Mouse (Mus musculus) cerebellum, postnatal 25 days (tissue): Measurements from ENCODE around the gene Ptpra.
A peak's percentile ranks its signal among the peaks of the same experiment; 100 is the strongest.

Source experiments
- DNase-seq, 2 experiments: peaks; one replicate each; pipeline ENCODE4 v3.0.0; 2021; ENCODE audit warnings: mixed read lengths in 2 of 2

Ptpra gene

GRCm38 (mm10) chr2:130563212-130564055, 113.4 kb downstream of the Ptpra start, which contains the start of gene Mrps26:
Gene Mrps26 (plus strand): TSS chr2:130563742.
- DNase-seq = peak; percentile 93 to 96

DNA sequence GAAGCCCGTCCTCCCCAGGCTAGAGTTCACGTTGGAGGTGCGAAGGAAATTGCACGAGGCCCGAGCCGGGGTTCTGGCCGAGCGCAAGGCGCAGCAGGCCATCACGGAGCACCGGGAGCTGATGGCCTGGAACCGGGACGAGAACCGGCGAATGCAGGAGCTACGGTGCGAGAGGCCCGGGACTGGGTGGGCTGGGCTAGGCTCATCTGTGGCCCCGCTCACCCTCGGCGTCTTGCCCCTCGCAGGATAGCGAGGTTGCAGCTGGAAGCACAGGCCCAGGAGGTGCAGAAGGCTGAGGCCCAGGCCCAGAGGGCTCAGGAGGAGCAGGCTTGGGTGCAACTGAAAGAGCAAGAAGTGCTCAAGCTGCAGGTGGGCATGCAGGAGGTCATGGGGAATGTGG, 114.0 kb downstream of the Ptpra start:
- DNase-seq = no peak

GRCm38 (mm10) chr2:130564983-130565382, 114.9 kb downstream of the Ptpra start:
- no peak for DNase-seq

DNA sequence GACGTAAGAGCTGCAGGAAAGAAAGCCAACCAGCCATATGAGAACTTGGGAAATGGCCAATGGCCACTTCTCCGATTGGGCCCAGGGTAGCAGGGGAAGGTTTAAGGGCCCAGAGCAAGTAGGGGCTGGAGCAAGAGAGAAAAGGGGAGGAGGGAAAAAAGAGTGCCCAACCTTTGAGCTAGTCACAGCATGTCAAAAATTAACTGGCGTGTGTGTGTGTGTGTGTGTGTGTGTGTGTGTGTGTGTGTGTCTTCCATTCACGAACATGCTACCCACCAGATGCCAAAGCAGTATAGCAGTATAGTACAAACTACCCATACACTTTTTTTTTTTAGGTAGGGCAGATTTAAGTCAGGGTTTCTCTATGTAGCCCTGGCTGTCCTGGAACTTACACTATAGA, 118.8 kb downstream of the Ptpra start:
- DNase-seq = no peak

DNA sequence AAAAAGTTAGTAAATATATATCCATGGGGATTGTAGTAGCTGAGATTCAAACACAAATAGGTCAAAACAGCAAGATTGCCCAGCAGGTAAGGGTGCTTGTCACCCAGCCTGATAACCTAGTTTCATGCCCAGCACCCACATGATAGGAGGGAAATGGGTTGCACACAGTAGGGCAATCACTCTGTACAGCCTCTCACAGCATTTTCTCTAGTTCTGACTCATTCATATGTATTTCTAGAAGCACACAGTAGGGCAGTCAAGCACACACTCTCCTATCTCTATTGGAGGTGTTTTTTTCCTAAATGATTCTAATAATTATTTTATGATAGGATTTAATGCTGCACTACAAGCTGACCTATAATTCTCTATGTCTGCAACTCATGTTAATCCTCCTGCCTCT, 119.8 kb downstream of the Ptpra start:
- no peak for DNase-seq

DNA sequence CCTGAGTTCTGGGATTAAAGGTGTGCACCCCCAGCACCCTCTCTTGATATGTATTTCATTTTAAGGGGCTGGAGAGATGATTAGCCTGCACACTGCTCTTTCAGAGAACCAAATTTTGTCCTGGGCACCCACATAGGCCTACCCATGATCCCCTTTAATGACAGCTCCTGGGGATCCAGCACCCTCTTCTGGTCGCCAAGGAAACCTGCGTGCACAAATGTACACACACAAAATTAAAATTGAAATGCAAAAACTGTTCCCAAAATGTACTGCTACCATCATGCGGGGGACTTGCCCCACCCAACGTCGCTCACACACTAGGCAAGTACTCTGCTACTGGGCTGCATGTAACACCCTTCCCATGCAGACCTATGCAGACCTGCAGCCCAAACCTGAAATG, 124.9 kb downstream of the Ptpra start:
- no peak for DNase-seq

- DNase-seq = no peak
Observed at GRCm38 (mm10) chr2:130575873-130576272, 125.8 kb downstream of the Ptpra start, which contains the start of gene Oxt. Gene Oxt (plus strand): TSS chr2:130576173.

GRCm38 (mm10) chr2:130576564-130576963, 126.5 kb downstream of the Ptpra start:
- DNase-seq = peak; percentile 60 to 67

GRCm38 (mm10) chr2:130577021-130577420, 126.9 kb downstream of the Ptpra start:
- DNase-seq = no peak

DNA sequence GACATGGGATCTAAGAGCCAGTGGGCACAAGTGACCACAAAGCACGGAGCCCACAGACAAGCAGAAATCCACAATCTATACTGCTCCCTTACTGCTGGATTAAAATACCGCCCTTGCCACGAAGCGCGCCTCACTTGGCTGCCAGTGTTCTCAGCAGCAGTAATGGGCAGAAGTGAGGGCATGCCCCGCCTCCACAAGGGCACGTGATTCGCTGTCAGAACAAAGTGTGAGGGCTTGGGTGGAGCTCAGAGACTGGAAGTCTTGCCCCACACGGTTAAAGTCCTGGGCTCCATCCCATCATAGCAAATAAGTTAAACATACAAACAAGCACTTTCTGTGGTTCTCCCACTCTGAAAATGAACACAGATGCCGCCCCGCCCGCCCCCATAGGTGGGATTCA, 127.6 kb downstream of the Ptpra start:
- peak in 1 of 2 experiments; percentile 46 for DNase-seq

GRCm38 (mm10) chr2:130578148-130578547, 128.1 kb downstream of the Ptpra start:
- peak; percentile 75 to 85 for DNase-seq

- DNase-seq = no peak
Observed at GRCm38 (mm10) chr2:130579791-130580190, 129.7 kb downstream of the Ptpra start.

DNA sequence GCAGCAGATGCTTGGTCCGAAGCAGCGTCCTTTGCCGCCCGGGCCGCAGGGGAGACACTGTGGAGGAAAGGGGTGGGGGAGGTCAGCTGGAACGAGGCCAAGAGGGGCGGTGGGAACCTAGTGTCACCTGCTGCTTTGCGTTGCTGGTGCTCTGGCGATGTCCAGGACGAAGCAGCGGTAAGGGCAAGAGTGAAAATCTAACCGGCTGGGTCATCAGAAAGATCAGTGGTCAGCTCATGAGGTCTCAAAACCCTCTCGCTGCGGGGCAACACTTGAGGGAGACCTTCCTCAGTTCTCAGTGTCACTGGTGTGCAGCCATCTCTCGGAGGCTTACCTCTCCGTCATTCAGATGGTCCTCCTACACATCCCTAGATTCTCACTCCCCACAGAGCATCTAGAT, 131.1 kb downstream of the Ptpra start:
- DNase-seq = no peak

GRCm38 (mm10) chr2:130582552-130582951, 132.5 kb downstream of the Ptpra start, which contains the start of gene Avp:
Gene Avp (minus strand): TSS chr2:130582554.
- no peak for DNase-seq

DNA sequence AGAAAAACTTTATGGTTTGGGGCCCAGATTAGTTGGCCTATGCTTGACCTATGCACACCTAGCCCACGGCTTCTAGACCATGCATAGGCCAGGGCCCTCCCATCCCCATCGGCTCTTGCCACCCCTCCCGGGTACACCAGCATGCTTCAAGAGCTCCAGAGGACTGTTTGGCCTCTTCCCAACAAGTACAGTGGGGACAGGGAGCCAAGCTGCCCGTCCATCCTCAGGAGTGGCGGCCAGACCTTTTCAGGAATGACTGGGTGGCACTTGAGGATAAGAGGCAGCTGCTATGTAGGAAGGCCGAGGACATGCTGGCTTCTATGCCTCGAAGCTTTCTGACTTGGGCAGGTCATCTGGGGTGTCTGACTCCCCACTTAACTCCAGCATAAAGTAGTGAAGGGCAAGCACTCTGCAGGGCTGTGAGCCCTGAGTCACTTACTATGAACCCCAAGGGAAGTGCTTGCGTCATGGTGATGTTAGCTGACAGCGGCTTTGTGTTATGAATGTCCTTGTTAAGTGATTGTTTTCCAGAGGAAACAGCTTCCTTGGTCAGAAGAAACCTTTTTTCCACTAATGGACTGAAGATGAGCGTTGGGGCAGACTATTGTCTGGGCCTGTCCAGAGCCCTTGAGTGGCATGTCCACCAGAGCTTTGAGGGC, 134.0 kb downstream of the Ptpra start:
- no peak for DNase-seq

DNA sequence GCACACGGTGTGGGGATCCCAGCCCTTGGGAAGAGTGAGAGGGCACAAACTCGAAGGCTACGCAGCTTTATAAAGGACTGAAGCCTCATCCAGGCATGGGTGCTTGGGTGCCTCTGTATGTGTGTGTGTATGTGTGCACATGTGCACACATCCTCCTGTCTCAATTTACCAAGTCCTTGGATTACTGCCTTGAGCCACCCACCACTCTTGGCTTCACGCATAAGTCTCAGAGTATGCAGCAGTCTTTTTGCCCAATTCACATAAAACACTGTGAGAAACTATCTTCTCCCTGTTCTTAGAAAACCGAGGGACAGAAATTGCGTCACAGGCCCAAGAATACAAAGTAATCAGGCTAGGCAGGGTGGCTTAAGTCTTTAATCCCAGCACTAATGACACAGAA, 135.9 kb downstream of the Ptpra start:
- no peak for DNase-seq

- DNase-seq = no peak
Observed at GRCm38 (mm10) chr2:130588373-130588772, 138.3 kb downstream of the Ptpra start.

- no peak for DNase-seq
Observed at GRCm38 (mm10) chr2:130589157-130589556, 139.1 kb downstream of the Ptpra start.

DNA sequence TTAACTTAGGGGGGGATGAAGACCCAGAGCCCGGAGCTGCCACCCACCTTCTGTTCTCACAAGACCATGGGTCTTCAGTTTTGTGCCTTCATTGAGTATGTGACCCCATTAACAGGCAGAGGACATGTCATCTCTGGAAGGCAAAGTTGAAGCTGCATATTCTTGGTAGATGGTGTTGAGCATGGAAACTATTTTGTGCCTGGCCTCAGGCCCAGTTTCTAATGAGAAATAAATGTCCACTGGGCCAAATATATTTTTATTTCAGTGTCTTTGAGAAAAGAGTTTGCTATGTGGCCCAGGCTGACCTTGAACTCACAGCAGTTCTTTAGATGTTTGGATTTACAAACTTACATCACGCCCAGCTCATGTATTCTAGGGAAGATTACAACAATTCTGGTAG, 139.7 kb downstream of the Ptpra start:
- no peak for DNase-seq

DNA sequence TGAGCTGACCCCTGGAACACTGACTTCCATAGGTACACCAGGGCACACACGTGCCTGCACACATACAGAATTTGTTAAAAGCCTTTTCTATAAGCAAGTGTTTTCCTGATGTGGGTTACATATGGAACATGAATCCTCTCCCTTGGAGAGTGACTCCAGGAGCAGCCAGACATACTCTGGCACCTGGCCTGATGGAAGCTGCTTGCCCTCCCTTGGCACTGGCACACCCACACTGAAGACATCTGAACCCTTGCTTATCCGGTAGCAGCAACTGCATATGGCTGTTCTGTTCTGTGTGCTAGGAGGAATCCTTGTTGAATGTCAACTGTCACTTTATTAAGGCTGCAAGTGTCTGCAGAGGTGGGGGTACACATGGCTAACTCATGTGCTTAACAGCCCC, 140.9 kb downstream of the Ptpra start:
- DNase-seq = no peak

- no peak for DNase-seq
Observed at GRCm38 (mm10) chr2:130595596-130595995, 145.5 kb downstream of the Ptpra start.

DNA sequence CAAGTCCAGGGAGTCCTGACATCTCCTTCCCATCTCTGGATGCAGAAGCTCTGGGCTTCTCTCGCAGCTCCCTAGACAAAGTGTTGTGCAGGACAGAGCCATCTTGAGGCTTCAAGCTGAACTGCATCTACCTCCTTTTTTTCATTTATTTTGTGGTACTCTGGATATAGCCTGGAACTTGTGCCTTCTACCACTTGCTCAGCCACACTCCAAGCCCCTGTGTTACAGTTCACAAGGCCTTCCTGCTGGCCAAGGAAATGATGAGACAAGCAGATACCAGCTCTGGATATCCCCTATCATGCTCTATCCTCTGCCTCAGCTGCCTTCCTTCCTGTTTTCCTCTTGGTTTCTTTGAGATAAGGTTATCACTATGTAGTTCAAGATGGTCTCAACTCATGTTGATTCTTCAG, 147.5 kb downstream of the Ptpra start:
- peak; percentile 42 to 59 for DNase-seq

- no peak for DNase-seq
Observed at GRCm38 (mm10) chr2:130598399-130598798, 148.3 kb downstream of the Ptpra start.

- no peak for DNase-seq
Observed at GRCm38 (mm10) chr2:130602195-130602594, 152.1 kb downstream of the Ptpra start.
